Mouse (Mus musculus): ENCODE results near the gene Olfr6.

DNA sequence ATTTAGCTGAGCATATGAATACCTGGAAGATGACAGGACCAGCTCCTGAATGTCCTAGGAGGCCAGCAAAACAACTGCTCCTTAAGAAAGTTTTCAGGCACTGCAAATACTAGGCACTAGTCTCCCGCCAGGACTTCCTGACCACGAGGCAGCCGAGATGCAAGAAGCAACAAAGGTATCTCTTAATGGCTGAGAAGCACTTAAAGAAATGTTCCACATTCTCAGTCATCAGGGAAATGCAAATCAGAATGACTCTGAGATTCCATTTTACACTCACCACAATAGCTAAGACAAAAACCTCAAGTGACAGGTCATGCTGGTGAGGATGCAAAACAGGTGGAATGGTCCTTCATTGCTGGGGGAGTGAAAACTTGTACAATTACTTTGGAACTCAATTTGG, 21.5 kb upstream of the Olfr6 start:
- TF ChIP-seq GATA1 (IDR thresholded peaks at IDR 0.05; ENCODE audit: low read length) (no peak), TAL1 (IDR thresholded peaks at IDR 0.05; ENCODE audit: low read length) (no peak)

All from erythroblast, embryonic 14.5 days (primary cell).